Mouse (Mus musculus) forebrain, embryonic 15.5 days (tissue): Measurements from ENCODE around the gene BC005624. TPM values are rescaled to one million over a fixed set of nuclear protein-coding genes. Genes with fewer than 3 reads are reported as not detected.
"Not testable (repeated sequence)": the region's sequence is repeated elsewhere in the genome, so short reads cannot be mapped to it uniquely, and the experiment has no call there.

Experiments
- ATAC-seq: fragments of 200-750 bp; cut with Nextera tagmentation; replicated peaks from 2 replicates; pipeline ENCODE4 v1.8.0; 2017; ENCODE audit warnings: mild to moderate bottlenecking, moderate TSS enrichment, moderate library complexity
- H3K27ac ChIP-seq: fragments of 300-500 bp; sonication (generic); replicated peaks from 2 replicates; pipeline ENCODE4 v1.5.1; 2015; ENCODE audit warnings: mild to moderate bottlenecking, inconsistent platforms
- H3K27me3 ChIP-seq: fragments of 300-500 bp; sonication (generic); 2 replicates; pipeline ENCODE4 v1.6.1; 2015; ENCODE audit warnings: inconsistent platforms
- H3K36me3 ChIP-seq: fragments of 300-500 bp; sonication (generic); 2 replicates; pipeline ENCODE4 v1.6.1; 2015; ENCODE audit warnings: mild to moderate bottlenecking, inconsistent platforms
- H3K4me1 ChIP-seq: fragments of 300-500 bp; sonication (generic); 2 replicates; pipeline ENCODE4 v1.6.1; 2015; ENCODE audit warnings: inconsistent platforms
- H3K4me2 ChIP-seq: fragments of 300-500 bp; sonication (generic); replicated peaks from 2 replicates; pipeline ENCODE4 v1.6.1; 2015; ENCODE audit warnings: mild to moderate bottlenecking, inconsistent platforms
- H3K4me3 ChIP-seq: fragments of 300-500 bp; sonication (generic); 2 replicates; pipeline ENCODE4 v1.5.1; 2015; ENCODE audit warnings: mild to moderate bottlenecking, inconsistent platforms
- H3K9ac ChIP-seq: fragments of 300-500 bp; sonication (generic); replicated peaks from 2 replicates; pipeline ENCODE4 v1.6.1; 2015; ENCODE audit warnings: mild to moderate bottlenecking, inconsistent platforms
- H3K9me3 ChIP-seq: fragments of 300-500 bp; sonication (generic); 2 replicates; pipeline ENCODE4 v1.6.1; 2016; ENCODE audit warnings: inconsistent platforms
- WGBS: fragments of 180-500 bp; shearing (Covaris S2); methylation state at CpG from one replicate; pipeline ENCODE4 v1.1.7; 2015; ENCODE audit warnings: mixed read lengths; 5-methylcytosine and 5-hydroxymethylcytosine counted together
- polyA plus RNA-seq: library from polyadenylated mRNA; unstranded; fragments of >200 nt; fragmentation: Nextera tagmentation; extraction: Ambion mirVana; gene quantifications from 2 replicates; pipeline ENCODE4 v1.2.1, GENCODE M21; 2015

Gene BC005624
- polyA plus RNA-seq, 1 experiment from 2014 or later = 84.2 TPM

GRCm38 (mm10) chr2:30965627-30966026 lies 16.4 kb downstream of the BC005624 start:
- 95% methylated on average over 8 of the region's 8 CpGs for WGBS
- Histone ChIP-seq H3K9me3 (no peaks in the 10 kb centered on the region), H3K9ac (no peak overlapping the region), H3K27me3 (no peaks in the 10 kb centered on the region), H3K36me3 (peaks cover 44% of the 10 kb centered on the region), H3K27ac (no peak overlapping the region), H3K4me2 (no peak overlapping the region), H3K4me1 (peaks cover 22% of the 10 kb centered on the region), H3K4me3 (no peak overlapping the region)
- no peak for ATAC-seq

GRCm38 (mm10) chr2:30962570-30963254 lies 19.3 kb downstream of the BC005624 start:
- WGBS = 92% methylated on average over 11 of the region's 11 CpGs
- Histone ChIP-seq H3K9ac (no peak overlapping the region), H3K9me3 (no peaks in the 10 kb centered on the region), H3K4me2 (no peak overlapping the region), H3K4me3 (no peak overlapping the region), H3K27me3 (no peaks in the 10 kb centered on the region), H3K36me3 (peaks cover 70% of the 10 kb centered on the region), H3K4me1 (peaks cover 22% of the 10 kb centered on the region), H3K27ac (no peak overlapping the region)
- no peak for ATAC-seq

- Histone ChIP-seq H3K36me3 (peaks cover 90% of the 10 kb centered on the region), H3K4me3 (no peak overlapping the region), H3K27me3 (no peaks in the 10 kb centered on the region), H3K4me1 (peaks cover 11% of the 10 kb centered on the region), H3K4me2 (no peak overlapping the region), H3K27ac (no peak overlapping the region), H3K9me3 (no peaks in the 10 kb centered on the region), H3K9ac (no peak overlapping the region)
- no peak for ATAC-seq
- WGBS = 42% methylated on average over 5 of the region's 5 CpGs
Measured at GRCm38 (mm10) chr2:30959856-30960255, 22.1 kb downstream of the BC005624 start.

GRCm38 (mm10) chr2:30958726-30959125 lies 23.3 kb downstream of the BC005624 start:
- H3K4me3 ChIP-seq = no peak overlapping the region
- no peaks in the 10 kb centered on the region for H3K9me3 ChIP-seq
- no peaks in the 10 kb centered on the region for H3K27me3 ChIP-seq
- no peak for ATAC-seq
- H3K27ac ChIP-seq = no peak overlapping the region
- no peak overlapping the region for H3K9ac ChIP-seq
- peaks cover 23% of the 10 kb centered on the region for H3K4me1 ChIP-seq
- peaks cover 82% of the 10 kb centered on the region for H3K36me3 ChIP-seq
- WGBS = 89% methylated on average over 14 of the region's 14 CpGs
- no peak overlapping the region for H3K4me2 ChIP-seq

- Histone ChIP-seq H3K4me1 (peaks cover 27% of the 10 kb centered on the region), H3K4me3 (no peak overlapping the region), H3K9ac (no peak overlapping the region), H3K4me2 (no peak overlapping the region), H3K27ac (no peak overlapping the region), H3K36me3 (peaks cover 70% of the 10 kb centered on the region), H3K9me3 (no peaks in the 10 kb centered on the region), H3K27me3 (no peaks in the 10 kb centered on the region)
- WGBS = 84% methylated on average over 4 of the region's 4 CpGs
- no peak for ATAC-seq
Measured at GRCm38 (mm10) chr2:30957511-30957910, 24.5 kb downstream of the BC005624 start.

GRCm38 (mm10) chr2:30954797-30955196 lies 27.2 kb downstream of the BC005624 start:
- Histone ChIP-seq H3K4me1 (peaks cover 31% of the 10 kb centered on the region), H3K27me3 (no peaks in the 10 kb centered on the region), H3K4me3 (0 out of 2 replicates have a peak overlapping the region, but pooled peaks have one; percentile 2), H3K9ac (no peak overlapping the region), H3K36me3 (peaks cover 45% of the 10 kb centered on the region), H3K4me2 (0 out of 2 replicates have a peak overlapping the region, but pooled peaks have one; percentile 68), H3K27ac (no peak overlapping the region), H3K9me3 (no peaks in the 10 kb centered on the region)
- ATAC-seq = no peak
- WGBS = 82% methylated on average over 6 of the region's 6 CpGs

GRCm38 (mm10) chr2:30952824-30953490 lies 29.0 kb downstream of the BC005624 start, which contains the start of gene Tor1b:
TSS of gene Tor1b (plus strand) at chr2:30952959.
- Histone ChIP-seq H3K4me1 (peaks cover 31% of the 10 kb centered on the region), H3K9me3 (no peaks in the 10 kb centered on the region), H3K4me3 (peak within 1 kb of the TSS; percentile 66), H3K27me3 (no peaks in the 10 kb centered on the region), H3K4me2 (peak within 1 kb of the TSS; percentile 68), H3K36me3 (peaks cover 26% of the 10 kb centered on the region), H3K27ac (peak within 1 kb of the TSS; percentile 89), H3K9ac (peak within 1 kb of the TSS; percentile 78)
- ATAC-seq = peak; percentile 96
- WGBS = under 1% methylated on average over 60 of the region's 60 CpGs

GRCm38 (mm10) chr2:30952457-30952823 lies 29.6 kb downstream of the BC005624 start:
- 27% methylated on average over 5 of the region's 5 CpGs for WGBS
- H3K36me3 ChIP-seq = peaks cover 21% of the 10 kb centered on the region
- peak overlapping the region; percentile 78 for H3K9ac ChIP-seq
- peak overlapping the region; percentile 89 for H3K27ac ChIP-seq
- peaks cover 31% of the 10 kb centered on the region for H3K4me1 ChIP-seq
- peak overlapping the region; percentile 68 for H3K4me2 ChIP-seq
- H3K27me3 ChIP-seq = no peaks in the 10 kb centered on the region
- ATAC-seq = no peak
- no peaks in the 10 kb centered on the region for H3K9me3 ChIP-seq
- peak overlapping the region; percentile 66 for H3K4me3 ChIP-seq

GRCm38 (mm10) chr2:30942603-30943011 lies 39.4 kb downstream of the BC005624 start:
- Histone ChIP-seq H3K27me3 (no peaks in the 10 kb centered on the region), H3K4me3 (peak overlapping the region; percentile 29), H3K27ac (no peak overlapping the region), H3K9ac (peak overlapping the region; percentile 40), H3K9me3 (no peaks in the 10 kb centered on the region), H3K4me1 (peaks cover 6% of the 10 kb centered on the region; the same call in 1 of the 2 replicates), H3K36me3 (no peaks in the 10 kb centered on the region), H3K4me2 (peak overlapping the region; percentile 41)
- 27% methylated on average over 16 of the region's 16 CpGs for WGBS
- ATAC-seq = peak; percentile 68

- not testable (repeated sequence) for H3K36me3 ChIP-seq, H3K9me3 ChIP-seq, ATAC-seq, H3K4me2 ChIP-seq, H3K27me3 ChIP-seq, H3K4me1 ChIP-seq, H3K27ac ChIP-seq, H3K4me3 ChIP-seq, H3K9ac ChIP-seq
- 52% methylated on average over 7 of the region's 7 CpGs for WGBS
Measured at GRCm38 (mm10) chr2:30942116-30942515, 39.9 kb downstream of the BC005624 start.

- Histone ChIP-seq H3K4me2 (no peak overlapping the region), H3K27ac (no peak overlapping the region), H3K9me3 (no peaks in the 10 kb centered on the region), H3K36me3 (no peaks in the 10 kb centered on the region), H3K4me3 (no peak overlapping the region), H3K9ac (no peak overlapping the region), H3K4me1 (peaks cover 6% of the 10 kb centered on the region; the same call in 1 of the 2 replicates), H3K27me3 (no peaks in the 10 kb centered on the region)
- WGBS = 90% methylated on average over 5 of the region's 5 CpGs
- ATAC-seq = no peak
Measured at GRCm38 (mm10) chr2:30941586-30941985, 40.4 kb downstream of the BC005624 start.

GRCm38 (mm10) chr2:30938574-30938991 lies 43.4 kb downstream of the BC005624 start:
- no peak for ATAC-seq
- H3K9me3 ChIP-seq = no peaks in the 10 kb centered on the region
- WGBS = 50% methylated on average over 4 of the region's 4 CpGs
- H3K27me3 ChIP-seq = no peaks in the 10 kb centered on the region
- no peaks in the 10 kb centered on the region for H3K36me3 ChIP-seq
- no peak overlapping the region for H3K4me2 ChIP-seq
- no peak overlapping the region for H3K27ac ChIP-seq
- no peak overlapping the region for H3K4me3 ChIP-seq
- peaks cover 6% of the 10 kb centered on the region; the same call in 1 of the 2 replicates for H3K4me1 ChIP-seq
- no peak overlapping the region for H3K9ac ChIP-seq
